Comparison of ENCODE assay signal across 8 mouse cellular contexts in the genomic region with DNA sequence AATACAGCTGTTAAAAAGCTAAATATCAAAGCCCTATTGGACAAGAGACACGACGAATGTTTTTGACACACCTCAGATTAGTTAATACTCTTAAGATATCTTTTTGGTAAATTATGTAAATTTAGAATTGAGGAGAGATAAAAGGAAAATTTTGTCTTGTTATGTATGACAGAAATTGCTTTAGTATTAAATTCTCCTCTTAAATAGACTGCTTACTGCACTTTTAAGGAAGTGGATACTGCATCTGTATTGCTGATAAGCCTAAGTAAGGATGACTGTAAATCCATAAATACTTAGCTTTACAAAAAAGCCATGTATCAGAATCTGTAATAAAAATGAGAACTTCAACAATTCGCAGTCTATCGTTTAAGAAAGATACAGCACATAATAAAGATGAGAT. TPM values are rescaled to one million over a fixed set of nuclear protein-coding genes. Genes with fewer than 3 reads are reported as not detected.
A peak's percentile ranks its signal among the peaks of the same experiment; 100 is the strongest.
DNase-seq lines count a peak whose midpoint lies in the region; ATAC-seq and TF ChIP-seq lines count a peak whose summit lies in the region.

No protein-coding gene starts in this region.

- H3K9ac ChIP-seq in kidney, postnatal 0 days (ENCODE audit: low read depth, low read length): 0 out of 2 replicates have a peak overlapping the region, but pooled peaks have one; percentile 98
- no peak overlapping the region for H3K9ac ChIP-seq in embryonic facial prominence, embryonic 11.5 days (replicated peaks; ENCODE audit: low read length)
- H3K9ac ChIP-seq in intestine, embryonic 16.5 days (ENCODE audit: low read depth, low read length): no peak overlapping the region

- DNase-seq in kidney, postnatal 0 days (ENCODE audit: low spot score): no peak
- DNase-seq in kidney, postnatal 36 days: no peak
- no peak for DNase-seq in embryonic facial prominence, embryonic 11.5 days (ENCODE audit: low spot score)
- peak; percentile 18 for DNase-seq in naive thymus-derived CD4-positive, alpha-beta T cell, adult 2 months (ENCODE audit: low read depth)
- no peak for DNase-seq in frontal cortex, adult 2 months (ENCODE audit: extremely low spot score in 1 of 2, low spot score in 1 of 2)
- DNase-seq in cerebellum, postnatal 4 days (ENCODE audit: low spot score in 2 of 2): no peak
- no peak for DNase-seq in gastrocnemius, postnatal 36 days

- intact Hi-C loops in gastrocnemius, postnatal 36 days (cut with DNase I): no loop called here

- H3K4me3 ChIP-seq in kidney, postnatal 0 days (replicated peaks; ENCODE audit: low read depth, low read length): peak overlapping the region; percentile 98
- H3K4me3 ChIP-seq in embryonic facial prominence, embryonic 11.5 days (ENCODE audit: low read depth, low read length): peak overlapping the region; percentile 95
- H3K4me3 ChIP-seq in intestine, embryonic 16.5 days (ENCODE audit: low read length): no peak overlapping the region

- no peaks in the 10 kb centered on the region for H3K36me3 ChIP-seq in kidney, postnatal 0 days (ENCODE audit: insufficient read depth, low read length)
- H3K36me3 ChIP-seq in embryonic facial prominence, embryonic 11.5 days (replicated peaks; ENCODE audit: control insufficient read depth, insufficient read depth, low read depth, low read length): no peaks in the 10 kb centered on the region
- no peaks in the 10 kb centered on the region for H3K36me3 ChIP-seq in intestine, embryonic 16.5 days (ENCODE audit: control insufficient read depth, insufficient read depth, low read length)

- H3K27me3 ChIP-seq in kidney, postnatal 0 days (ENCODE audit: insufficient read depth, low read length): no peaks in the 10 kb centered on the region
- H3K27me3 ChIP-seq in embryonic facial prominence, embryonic 11.5 days (ENCODE audit: control insufficient read depth, insufficient read depth, low read length): no peaks in the 10 kb centered on the region
- H3K27me3 ChIP-seq in intestine, embryonic 16.5 days (replicated peaks; ENCODE audit: control insufficient read depth, insufficient read depth, low read length): no peaks in the 10 kb centered on the region

- no peaks in the 10 kb centered on the region for H3K4me1 ChIP-seq in kidney, postnatal 0 days (replicated peaks; ENCODE audit: insufficient read depth, low read length)
- no peaks in the 10 kb centered on the region for H3K4me1 ChIP-seq in embryonic facial prominence, embryonic 11.5 days (ENCODE audit: control insufficient read depth, insufficient read depth, low read length)
- peaks cover 3% of the 10 kb centered on the region; the same call in 1 of the 2 replicates for H3K4me1 ChIP-seq in intestine, embryonic 16.5 days (ENCODE audit: control insufficient read depth, insufficient read depth, low read length)

- ATAC-seq in kidney, postnatal 0 days (replicated peaks; ENCODE audit: low FRiP score, low read depth): no peak
- ATAC-seq in embryonic facial prominence, embryonic 11.5 days (replicated peaks; ENCODE audit: insufficient number of reproducible peaks, low FRiP score, low TSS enrichment, low read depth): no peak
- no peak for ATAC-seq in intestine, embryonic 16.5 days

- H3K9me3 ChIP-seq in kidney, postnatal 0 days (replicated peaks; ENCODE audit: low read length): no peaks in the 10 kb centered on the region
- no peaks in the 10 kb centered on the region for H3K9me3 ChIP-seq in embryonic facial prominence, embryonic 11.5 days (replicated peaks; ENCODE audit: control insufficient read depth, low read length)
- no peaks in the 10 kb centered on the region for H3K9me3 ChIP-seq in intestine, embryonic 16.5 days (ENCODE audit: control insufficient read depth, low read length)

- peak overlapping the region; percentile 73 for H3K4me2 ChIP-seq in kidney, postnatal 0 days (ENCODE audit: low read length)
- peak overlapping the region; percentile 19; the same call in 1 of the 2 replicates for H3K4me2 ChIP-seq in embryonic facial prominence, embryonic 11.5 days (ENCODE audit: low read depth, low read length)
- H3K4me2 ChIP-seq in intestine, embryonic 16.5 days (ENCODE audit: low read depth, low read length): peak overlapping the region; percentile 45; the same call in 1 of the 2 replicates

- WGBS in kidney, postnatal 0 days: 42% methylated on average over 4 of the region's 4 CpGs
- 64% methylated on average over 4 of the region's 4 CpGs for WGBS in embryonic facial prominence, embryonic 11.5 days
- 37% methylated on average over 4 of the region's 4 CpGs for WGBS in intestine, embryonic 16.5 days

- no peak for TF ChIP-seq CTCF in kidney, postnatal 0 days (IDR thresholded peaks at IDR 0.05; ENCODE audit: low read depth)

- no peak overlapping the region for H3K27ac ChIP-seq in kidney, postnatal 0 days
- no peak overlapping the region for H3K27ac ChIP-seq in embryonic facial prominence, embryonic 11.5 days (replicated peaks; ENCODE audit: low read depth, low read length)
- H3K27ac ChIP-seq in intestine, embryonic 16.5 days (ENCODE audit: low read length): no peak overlapping the region

RNA-seq across cellular contexts. Expression of a gene that starts 1.8 kb away (rescaled TPM):
- 127 and 132 TPM in 2 replicates for polyA plus RNA-seq in kidney, postnatal 0 days (2015; fragmentation: Nextera tagmentation; extraction: Ambion mirVana)
- polyA plus RNA-seq in embryonic facial prominence, embryonic 11.5 days (2014; fragmentation: Nextera tagmentation; extraction: Ambion mirVana): 131 and 141 TPM in 2 replicates
- polyA plus RNA-seq in intestine, embryonic 16.5 days (2015; fragmentation: Nextera tagmentation; extraction: Ambion mirVana): 93.1 and 95.0 TPM in 2 replicates
- 29.0 and 32.2 TPM in 2 replicates for polyA plus RNA-seq in frontal cortex, adult 2 months (2012; rRNA removed)
- 10 to 100 TPM; 84.6 to 97.6 TPM for total RNA-seq in gastrocnemius, postnatal 36 days (2021)

Comparison
In these comparisons a context has a peak if more than half of its experiments do, and no peak if none do; other contexts are left out.
1. H3K4me2 ChIP-seq: peak in every context shown above with its lines; median percentile 73 in kidney, postnatal 0 days; 45 in intestine, embryonic 16.5 days; 19 in embryonic facial prominence, embryonic 11.5 days.